Mouse (Mus musculus) adrenal gland, adult 8-10 months (tissue): ENCODE results near the gene Ly6g6f. TPM values are rescaled to one million over a fixed set of nuclear protein-coding genes. Genes with fewer than 3 reads are reported as not detected.
A peak's percentile ranks its signal among the peaks of the same experiment; 100 is the strongest.
"Not testable (repeated sequence)": the region's sequence is repeated elsewhere in the genome, so short reads cannot be mapped to it uniquely, and the experiment has no call there.

Experiments used
- DNase-seq: peaks from one replicate; pipeline ENCODE4 v3.0.0; 2022
- total RNA-seq, 4 experiments: library from RNA; stranded (reverse); gene quantifications; 2 replicates each; pipeline ENCODE4 v1.2.4; 2022

Ly6g6f gene
- total RNA-seq, result not detected

- DNase-seq, result no peak
Measured at GRCm38 (mm10) chr17:35085208-35085865, at the start of gene Ly6g6f. Ly6g6f (minus strand) TSS chr17:35085610.

GRCm38 (mm10) chr17:35134801-35135590 lies 49.6 kb upstream of the Ly6g6f start, which contains the start of gene Bag6:
Bag6 (plus strand) TSS chr17:35135178.
- peak; percentile 91 for DNase-seq

GRCm38 (mm10) chr17:35133517-35133916 lies 48.1 kb upstream of the Ly6g6f start:
- DNase-seq, result no peak

GRCm38 (mm10) chr17:35132174-35132560 lies 46.8 kb upstream of the Ly6g6f start:
- no peak for DNase-seq

- DNase-seq, result no peak
Measured at GRCm38 (mm10) chr17:35131500-35132173, 46.2 kb upstream of the Ly6g6f start, which contains the start of gene Apom. Apom (minus strand) TSS chr17:35132050.

- DNase-seq, result no peak
Measured at GRCm38 (mm10) chr17:35131038-35131437, 45.6 kb upstream of the Ly6g6f start.

GRCm38 (mm10) chr17:35128996-35129395 lies 43.6 kb upstream of the Ly6g6f start:
- DNase-seq, result no peak

- DNase-seq, result no peak
Measured at GRCm38 (mm10) chr17:35127017-35127416, 41.6 kb upstream of the Ly6g6f start.

- peak; percentile 71 for DNase-seq
Measured at GRCm38 (mm10) chr17:35126206-35126611, 40.8 kb upstream of the Ly6g6f start, which contains the start of gene D17H6S53E. D17H6S53E (plus strand) TSS chr17:35126373.

GRCm38 (mm10) chr17:35125578-35125977 lies 40.2 kb upstream of the Ly6g6f start:
- no peak for DNase-seq

- DNase-seq, result no peak
Measured at GRCm38 (mm10) chr17:35125081-35125480, 39.7 kb upstream of the Ly6g6f start.

GRCm38 (mm10) chr17:35124261-35124896 lies 39.0 kb upstream of the Ly6g6f start:
- DNase-seq, result not testable (repeated sequence)

- DNase-seq, result not testable (repeated sequence)
Measured at GRCm38 (mm10) chr17:35123287-35123686, 37.9 kb upstream of the Ly6g6f start.

- no peak for DNase-seq
Measured at GRCm38 (mm10) chr17:35121871-35122303, 36.5 kb upstream of the Ly6g6f start, which contains the start of gene Csnk2b. Csnk2b (minus strand) TSS chr17:35122053.

- DNase-seq, result peak; percentile 99
Measured at GRCm38 (mm10) chr17:35121143-35121799, 35.9 kb upstream of the Ly6g6f start, which contains the start of gene Gpank1. Gpank1 (plus strand) TSS chr17:35121455.

GRCm38 (mm10) chr17:35120745-35121142 lies 35.3 kb upstream of the Ly6g6f start:
- DNase-seq, result no peak

GRCm38 (mm10) chr17:35115046-35116019 lies 29.9 kb upstream of the Ly6g6f start, which contains the start of gene Ly6g5b:
Ly6g5b (minus strand) TSS chr17:35115428.
- no peak for DNase-seq

- DNase-seq, result no peak
Measured at GRCm38 (mm10) chr17:35111774-35112173, 26.4 kb upstream of the Ly6g6f start.

GRCm38 (mm10) chr17:35108097-35108496 lies 22.7 kb upstream of the Ly6g6f start, which contains the start of gene Ly6g5c:
Ly6g5c (plus strand) TSS chr17:35108279.
- no peak for DNase-seq

- DNase-seq, result no peak
Measured at GRCm38 (mm10) chr17:35106522-35106921, 21.1 kb upstream of the Ly6g6f start.
